Mouse (Mus musculus): Measurements from ENCODE around the gene Ywhab. TPM values are rescaled to one million over a fixed set of nuclear protein-coding genes. Genes with fewer than 3 reads are reported as not detected.

Gene Ywhab
- total and polyA plus RNA-seq, 2 experiments from 2014 or later: 171 to 620 TPM

GRCm38 (mm10) chr2:163965706-163966105 is 29.1 kb upstream of the Ywhab start:
- H3K4me1 ChIP-seq (ENCODE audit: insufficient read depth): no peaks in the 10 kb centered on the region; the same call in 1 of the 2 replicates
- DNase-seq (no peak), ATAC-seq (no peak)
- H3K27me3 ChIP-seq (ENCODE audit: insufficient read depth, low read length): no peaks in the 10 kb centered on the region
- TF ChIP-seq CTCF (IDR thresholded peaks at IDR 0.05; ENCODE audit: low read depth): no peak
- no peaks in the 10 kb centered on the region for H3K9me3 ChIP-seq (ENCODE audit: low read length)
- no peak overlapping the region for H3K4me3 ChIP-seq (ENCODE audit: low read depth, low read length)
- H3K4me2 ChIP-seq (ENCODE audit: low read depth): no peak overlapping the region
- 71% methylated on average over 7 of the region's 7 CpGs for WGBS
- H3K27ac ChIP-seq (ENCODE audit: low read depth, low read length): no peak overlapping the region
- no peak overlapping the region for H3K9ac ChIP-seq
- no peaks in the 10 kb centered on the region for H3K36me3 ChIP-seq (ENCODE audit: insufficient read depth)

DNA sequence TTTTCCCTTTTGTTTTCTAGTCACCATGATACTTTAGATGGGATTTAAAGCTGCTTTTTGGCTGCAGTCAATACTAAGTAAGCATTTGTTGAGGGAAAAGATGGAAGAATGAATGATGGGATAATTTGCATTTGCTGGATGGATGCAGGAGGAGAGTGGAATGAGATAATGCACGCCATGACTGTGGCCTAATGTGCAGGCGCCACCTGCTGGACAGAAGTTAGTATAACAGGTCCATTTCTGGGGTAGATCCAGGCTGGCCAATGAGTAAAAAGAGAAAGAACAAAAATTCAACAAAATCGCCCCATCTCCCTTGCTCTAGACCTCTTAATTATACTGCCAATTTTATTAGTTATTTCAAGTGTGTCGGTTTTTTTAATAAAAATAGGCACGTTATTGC is 26.2 kb upstream of the Ywhab start:
- ATAC-seq (peak; percentile 88), DNase-seq (peak; percentile 89)
- Histone ChIP-seq H3K4me2 (ENCODE audit: low read depth) (no peak overlapping the region), H3K27ac (ENCODE audit: low read depth, low read length) (no peak overlapping the region), H3K27me3 (ENCODE audit: insufficient read depth, low read length) (no peaks in the 10 kb centered on the region), H3K4me1 (ENCODE audit: insufficient read depth) (no peaks in the 10 kb centered on the region; the same call in 1 of the 2 replicates), H3K9ac (no peak overlapping the region), H3K4me3 (ENCODE audit: low read depth, low read length) (no peak overlapping the region), H3K36me3 (ENCODE audit: insufficient read depth) (no peaks in the 10 kb centered on the region), H3K9me3 (ENCODE audit: low read length) (no peaks in the 10 kb centered on the region)
- 1% methylated on average over 5 of the region's 5 CpGs for WGBS
- peak; percentile 97 for TF ChIP-seq CTCF (IDR thresholded peaks at IDR 0.05; ENCODE audit: low read depth)

- WGBS: 54% methylated on average over 3 of the region's 3 CpGs
- ATAC-seq: no peak
These were observed 24.4 kb upstream of the Ywhab start for GRCm38 (mm10) chr2:163970326-163970725.

DNA sequence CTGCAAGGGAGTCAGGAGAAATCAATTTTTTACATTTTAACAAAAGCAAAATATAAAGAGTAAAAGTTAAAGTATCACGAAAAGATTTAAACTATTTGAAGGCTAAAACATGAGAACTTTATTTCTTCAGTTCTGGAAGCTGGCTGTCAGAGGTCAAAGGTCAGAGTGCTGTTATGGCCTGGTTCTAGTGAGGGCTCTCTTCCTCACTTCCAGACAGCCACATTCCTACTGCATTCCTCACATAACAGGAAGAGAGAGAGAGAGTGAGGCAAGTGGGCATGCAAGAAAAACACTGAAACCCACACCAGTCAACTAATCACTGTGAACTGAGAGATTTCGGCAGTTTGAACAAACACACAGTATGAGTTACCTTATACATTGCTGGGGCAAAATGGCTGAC is 20.7 kb upstream of the Ywhab start:
- H3K4me2 ChIP-seq (ENCODE audit: low read depth): no peak overlapping the region
- no peaks in the 10 kb centered on the region for H3K27me3 ChIP-seq (ENCODE audit: insufficient read depth, low read length)
- H3K4me1 ChIP-seq (ENCODE audit: insufficient read depth): no peaks in the 10 kb centered on the region
- no peaks in the 10 kb centered on the region for H3K36me3 ChIP-seq (ENCODE audit: insufficient read depth)
- ATAC-seq (no peak), DNase-seq (no peak)
- no peaks in the 10 kb centered on the region for H3K9me3 ChIP-seq (ENCODE audit: low read length)
- no peak for TF ChIP-seq CTCF (IDR thresholded peaks at IDR 0.05; ENCODE audit: low read depth)
- H3K4me3 ChIP-seq (ENCODE audit: low read depth, low read length): no peak overlapping the region
- no peak overlapping the region for H3K9ac ChIP-seq
- no peak overlapping the region for H3K27ac ChIP-seq (ENCODE audit: low read depth, low read length)
- 90% methylated on average over 2 of the region's 2 CpGs for WGBS

More at GRCm38 (mm10) chr2:163970326-163970725, 24.4 kb upstream of the Ywhab start:
- Histone ChIP-seq H3K9me3 (ENCODE audit: low read length) (no peaks in the 10 kb centered on the region), H3K4me1 (ENCODE audit: insufficient read depth) (no peaks in the 10 kb centered on the region; the same call in 1 of the 2 replicates), H3K27me3 (ENCODE audit: insufficient read depth, low read length) (no peaks in the 10 kb centered on the region), H3K4me2 (ENCODE audit: low read depth) (no peak overlapping the region), H3K4me3 (ENCODE audit: low read depth, low read length) (no peak overlapping the region), H3K9ac (no peak overlapping the region), H3K36me3 (ENCODE audit: insufficient read depth) (no peaks in the 10 kb centered on the region), H3K27ac (ENCODE audit: low read depth, low read length) (no peak overlapping the region)
- no peak for TF ChIP-seq CTCF (IDR thresholded peaks at IDR 0.05; ENCODE audit: low read depth)
- no peak for DNase-seq

DNA sequence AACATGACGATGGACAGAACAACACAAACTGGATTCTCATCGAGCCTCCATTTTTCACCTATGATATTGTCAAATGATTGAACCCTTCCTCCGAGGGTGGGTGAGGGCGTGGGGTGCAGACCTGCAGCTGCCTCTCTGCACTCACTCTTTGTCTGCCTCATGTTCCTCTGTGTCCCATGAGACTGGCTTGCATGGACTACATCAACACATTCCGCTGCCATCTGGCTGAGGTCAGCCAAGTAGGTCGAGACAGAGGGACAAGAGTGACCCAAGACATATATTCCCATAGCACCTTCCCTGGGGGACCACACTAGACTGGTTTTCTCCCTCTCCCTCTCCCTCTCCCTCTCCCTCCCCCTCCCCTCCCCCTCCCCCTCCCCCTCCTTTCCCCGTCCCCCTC is 18.3 kb upstream of the Ywhab start:
- DNase-seq (no peak), ATAC-seq (no peak)
- Histone ChIP-seq H3K4me3 (ENCODE audit: low read depth, low read length) (no peak overlapping the region), H3K36me3 (ENCODE audit: insufficient read depth) (no peaks in the 10 kb centered on the region), H3K27me3 (ENCODE audit: insufficient read depth, low read length) (no peaks in the 10 kb centered on the region), H3K9me3 (ENCODE audit: low read length) (no peaks in the 10 kb centered on the region), H3K27ac (ENCODE audit: low read depth, low read length) (no peak overlapping the region), H3K9ac (no peak overlapping the region), H3K4me1 (ENCODE audit: insufficient read depth) (no peaks in the 10 kb centered on the region), H3K4me2 (ENCODE audit: low read depth) (no peak overlapping the region)
- TF ChIP-seq CTCF (IDR thresholded peaks at IDR 0.05; ENCODE audit: low read depth): no peak
- 95% methylated on average over 6 of the region's 7 CpGs for WGBS

- Histone ChIP-seq H3K27me3 (ENCODE audit: insufficient read depth, low read length) (no peaks in the 10 kb centered on the region), H3K4me3 (ENCODE audit: low read depth, low read length) (no peak overlapping the region), H3K9me3 (ENCODE audit: low read length) (no peaks in the 10 kb centered on the region), H3K36me3 (ENCODE audit: insufficient read depth) (no peaks in the 10 kb centered on the region), H3K9ac (no peak overlapping the region), H3K4me2 (ENCODE audit: low read depth) (no peak overlapping the region), H3K4me1 (ENCODE audit: insufficient read depth) (no peaks in the 10 kb centered on the region), H3K27ac (ENCODE audit: low read depth, low read length) (no peak overlapping the region)
- no peak for ATAC-seq
- no peak for DNase-seq
- WGBS: 81% methylated on average over 8 of the region's 8 CpGs
- TF ChIP-seq CTCF (IDR thresholded peaks at IDR 0.05; ENCODE audit: low read depth): no peak
These were observed 7.5 kb upstream of the Ywhab start for GRCm38 (mm10) chr2:163987233-163987632.

GRCm38 (mm10) chr2:163992871-163993270 is 1.9 kb upstream of the Ywhab start:
- ATAC-seq (no peak), DNase-seq (no peak)
- no peak for TF ChIP-seq CTCF (IDR thresholded peaks at IDR 0.05; ENCODE audit: low read depth)
- no peaks in the 10 kb centered on the region for H3K9me3 ChIP-seq (ENCODE audit: low read length)
- 94% methylated on average over 2 of the region's 2 CpGs for WGBS
- no peak overlapping the region for H3K27ac ChIP-seq (ENCODE audit: low read depth, low read length)
- H3K27me3 ChIP-seq (ENCODE audit: insufficient read depth, low read length): no peaks in the 10 kb centered on the region
- H3K4me3 ChIP-seq (ENCODE audit: low read depth, low read length): no peak overlapping the region
- H3K36me3 ChIP-seq (ENCODE audit: insufficient read depth): peaks cover 2% of the 10 kb centered on the region; the same call in 1 of the 2 replicates
- no peak overlapping the region for H3K4me2 ChIP-seq (ENCODE audit: low read depth)
- H3K9ac ChIP-seq: no peak overlapping the region
- peaks cover 9% of the 10 kb centered on the region; the same call in 1 of the 2 replicates for H3K4me1 ChIP-seq (ENCODE audit: insufficient read depth)

All from forebrain, postnatal 0 days (tissue).